Mouse (Mus musculus) hindbrain, embryonic 13.5 days (tissue): ENCODE measurements around the gene Tbata. TPM values are rescaled to one million over a fixed set of nuclear protein-coding genes. Genes with fewer than 3 reads are reported as not detected.

Source experiments
- ATAC-seq: fragments of 200-750 bp; cut with Nextera tagmentation; 2 replicates; pipeline ENCODE4 v1.8.0; 2017; ENCODE audit warnings: moderate TSS enrichment; ENCODE audit not compliant: low FRiP score
- H3K27ac ChIP-seq: fragments of 300-500 bp; sonication (generic); 2 replicates; pipeline ENCODE4 v1.5.1; 2015; ENCODE audit warnings: inconsistent platforms, mild to moderate bottlenecking, moderate library complexity
- H3K27me3 ChIP-seq: fragments of 300-500 bp; sonication (generic); 2 replicates; pipeline ENCODE4 v1.6.1; 2015; ENCODE audit warnings: mild to moderate bottlenecking, inconsistent platforms
- H3K36me3 ChIP-seq: fragments of 300-500 bp; sonication (generic); 2 replicates; pipeline ENCODE4 v1.6.1; 2015; ENCODE audit warnings: mild to moderate bottlenecking, inconsistent platforms
- H3K4me1 ChIP-seq: fragments of 300-500 bp; sonication (generic); replicated peaks from 2 replicates; pipeline ENCODE4 v1.6.1; 2015; ENCODE audit warnings: inconsistent platforms
- H3K4me2 ChIP-seq: fragments of 300-500 bp; sonication (generic); 2 replicates; pipeline ENCODE4 v1.6.1; 2015; ENCODE audit warnings: inconsistent platforms, mild to moderate bottlenecking, moderate library complexity
- H3K4me3 ChIP-seq: fragments of 300-500 bp; sonication (generic); 2 replicates; pipeline ENCODE4 v1.5.1; 2015; ENCODE audit warnings: mild to moderate bottlenecking, inconsistent platforms
- H3K9ac ChIP-seq: fragments of 300-500 bp; sonication (generic); 2 replicates; pipeline ENCODE4 v1.6.1; 2015; ENCODE audit warnings: mild to moderate bottlenecking, inconsistent platforms
- H3K9me3 ChIP-seq: fragments of 300-500 bp; sonication (generic); 2 replicates; pipeline ENCODE4 v1.6.1; 2016; ENCODE audit warnings: inconsistent platforms
- WGBS: fragments of 180-500 bp; shearing (Covaris S2); methylation state at CpG from one replicate; pipeline ENCODE4 v1.1.7; 2015; 5-methylcytosine and 5-hydroxymethylcytosine counted together
- microRNA-seq: library from miRNA; unstranded; fragments of <30 nt; microRNA quantifications from one replicate; pipeline ENCODE4, GENCODE M21; 2016
- polyA plus RNA-seq: library from polyadenylated mRNA; unstranded; fragments of >200 nt; fragmentation: Nextera tagmentation; extraction: Ambion mirVana; gene quantifications from 2 replicates; pipeline ENCODE4 v1.2.1, GENCODE M21; 2015

Gene Tbata
- polyA plus RNA-seq, 1 experiment from 2014 or later = not detected

- Histone ChIP-seq H3K9me3 (no peaks in the 10 kb centered on the region), H3K27ac (no peak overlapping the region), H3K4me2 (no peak overlapping the region), H3K36me3 (no peaks in the 10 kb centered on the region), H3K9ac (no peak overlapping the region), H3K27me3 (no peaks in the 10 kb centered on the region), H3K4me3 (no peak overlapping the region), H3K4me1 (no peaks in the 10 kb centered on the region; the same call in 1 of the 2 replicates)
- WGBS = 56% methylated on average over 5 of the region's 5 CpGs
- no peak for ATAC-seq
Observed at GRCm38 (mm10) chr10:61225694-61226093, 53.9 kb downstream of the Tbata start.

- Histone ChIP-seq H3K27me3 (no peaks in the 10 kb centered on the region), H3K4me2 (no peak overlapping the region), H3K9me3 (no peaks in the 10 kb centered on the region), H3K4me1 (no peaks in the 10 kb centered on the region; the same call in 1 of the 2 replicates), H3K36me3 (no peaks in the 10 kb centered on the region), H3K9ac (no peak overlapping the region), H3K27ac (no peak overlapping the region), H3K4me3 (no peak overlapping the region)
- no peak for ATAC-seq
- 70% methylated on average over 4 of the region's 4 CpGs for WGBS
Observed at GRCm38 (mm10) chr10:61226784-61227396, 55.1 kb downstream of the Tbata start.

- 79% methylated on average over 3 of the region's 3 CpGs for WGBS
- H3K4me1 ChIP-seq = no peaks in the 10 kb centered on the region; the same call in 1 of the 2 replicates
- H3K4me3 ChIP-seq = no peak overlapping the region
- no peak for ATAC-seq
- no peaks in the 10 kb centered on the region for H3K9me3 ChIP-seq
- H3K36me3 ChIP-seq = no peaks in the 10 kb centered on the region
- no peak overlapping the region for H3K27ac ChIP-seq
- H3K4me2 ChIP-seq = no peak overlapping the region
- no peaks in the 10 kb centered on the region for H3K27me3 ChIP-seq
- H3K9ac ChIP-seq = no peak overlapping the region
Observed at GRCm38 (mm10) chr10:61231756-61232155, 60.0 kb downstream of the Tbata start.

- Histone ChIP-seq H3K9me3 (no peaks in the 10 kb centered on the region), H3K36me3 (no peaks in the 10 kb centered on the region), H3K27me3 (no peaks in the 10 kb centered on the region), H3K4me2 (no peak overlapping the region), H3K9ac (no peak overlapping the region), H3K4me1 (no peaks in the 10 kb centered on the region), H3K4me3 (no peak overlapping the region), H3K27ac (no peak overlapping the region)
- WGBS = 38% methylated on average over 6 of the region's 7 CpGs
- ATAC-seq = no peak
Observed at GRCm38 (mm10) chr10:61232858-61233567, 61.3 kb downstream of the Tbata start.

GRCm38 (mm10) chr10:61234319-61234718 is 62.6 kb downstream of the Tbata start:
- H3K4me1 ChIP-seq = no peaks in the 10 kb centered on the region
- H3K27ac ChIP-seq = no peak overlapping the region
- H3K36me3 ChIP-seq = no peaks in the 10 kb centered on the region
- H3K4me3 ChIP-seq = no peak overlapping the region
- no peaks in the 10 kb centered on the region for H3K9me3 ChIP-seq
- no peak overlapping the region for H3K4me2 ChIP-seq
- ATAC-seq = no peak
- 87% methylated on average over 4 of the region's 4 CpGs for WGBS
- H3K27me3 ChIP-seq = no peaks in the 10 kb centered on the region
- H3K9ac ChIP-seq = no peak overlapping the region

- Histone ChIP-seq H3K4me1 (no peaks in the 10 kb centered on the region), H3K27me3 (no peaks in the 10 kb centered on the region), H3K27ac (no peak overlapping the region), H3K36me3 (no peaks in the 10 kb centered on the region), H3K4me2 (no peak overlapping the region), H3K4me3 (no peak overlapping the region), H3K9ac (no peak overlapping the region), H3K9me3 (no peaks in the 10 kb centered on the region)
- no peak for ATAC-seq
- 88% methylated on average over 6 of the region's 6 CpGs for WGBS
Observed at GRCm38 (mm10) chr10:61235677-61236267, 64.0 kb downstream of the Tbata start.

- no peaks in the 10 kb centered on the region for H3K36me3 ChIP-seq
- H3K4me2 ChIP-seq = no peak overlapping the region
- no peak overlapping the region for H3K9ac ChIP-seq
- no peak overlapping the region for H3K4me3 ChIP-seq
- no peak overlapping the region for H3K27ac ChIP-seq
- H3K9me3 ChIP-seq = no peaks in the 10 kb centered on the region
- no peaks in the 10 kb centered on the region for H3K27me3 ChIP-seq
- no peaks in the 10 kb centered on the region for H3K4me1 ChIP-seq
- no peak for ATAC-seq
- WGBS = 56% methylated on average over 4 of the region's 4 CpGs
Observed at GRCm38 (mm10) chr10:61236683-61237390, 65.1 kb downstream of the Tbata start.

GRCm38 (mm10) chr10:61237391-61237785 is 65.6 kb downstream of the Tbata start:
- no peaks in the 10 kb centered on the region for H3K36me3 ChIP-seq
- no peak overlapping the region for H3K4me2 ChIP-seq
- no peak for ATAC-seq
- no peak overlapping the region for H3K9ac ChIP-seq
- H3K4me3 ChIP-seq = no peak overlapping the region
- 82% methylated on average over 6 of the region's 6 CpGs for whole genome bisulfite sequencing
- no peaks in the 10 kb centered on the region for H3K4me1 ChIP-seq
- H3K27ac ChIP-seq = no peak overlapping the region
- no peaks in the 10 kb centered on the region for H3K27me3 ChIP-seq
- H3K9me3 ChIP-seq = no peaks in the 10 kb centered on the region

Small RNA genes lying within 50 kb of the gene (microRNA-seq; reads per million reads assigned to microRNA genes)
- not detected for gene Gm44308

Other genes with a start within 250 kb of the Tbata start
- 28.8 and 31.5 TPM in 2 replicates for gene Pcbd1, start 82.6 kb upstream of the Tbata start, polyA plus RNA-seq
- 66.2 and 66.8 TPM in 2 replicates for gene Sgpl1, start 24.3 kb upstream of the Tbata start, polyA plus RNA-seq
- 0.14 and 0.31 TPM in 2 replicates for gene Adamts14, start 101.5 kb downstream of the Tbata start, polyA plus RNA-seq
- gene Prf1, start 125.9 kb downstream of the Tbata start, polyA plus RNA-seq = 0.06 TPM in 1 of 2 replicates, not detected in the other
- 29.4 and 30.8 TPM in 2 replicates for gene Pald1, start 211.6 kb downstream of the Tbata start, polyA plus RNA-seq
- 0.09 TPM in 1 of 2 replicates, not detected in the other for gene Nodal, start 246.0 kb downstream of the Tbata start, polyA plus RNA-seq